Mouse (Mus musculus) small intestine, adult 2 months (tissue): Measurements from ENCODE around the gene Ctsz.

Experiments
- CTCF ChIP-seq: fragments of 200-500 bp; IDR thresholded peaks from 2 replicates; pipeline ENCODE4 v1.5.1; 2012; ENCODE audit warnings: low read depth, mild to moderate bottlenecking, control low read depth, inconsistent platforms, low read length, moderate library complexity, mixed read lengths; ENCODE audit not compliant: insufficient replicate concordance, insufficient read length; ENCODE audit errors: extremely low read depth
- POLR2A ChIP-seq: fragments of 200-500 bp; IDR thresholded peaks from 2 replicates; pipeline ENCODE4 v1.6.1; 2012; ENCODE audit warnings: low read depth, mild to moderate bottlenecking, control low read depth, inconsistent platforms, low read length, moderate library complexity

DNA sequence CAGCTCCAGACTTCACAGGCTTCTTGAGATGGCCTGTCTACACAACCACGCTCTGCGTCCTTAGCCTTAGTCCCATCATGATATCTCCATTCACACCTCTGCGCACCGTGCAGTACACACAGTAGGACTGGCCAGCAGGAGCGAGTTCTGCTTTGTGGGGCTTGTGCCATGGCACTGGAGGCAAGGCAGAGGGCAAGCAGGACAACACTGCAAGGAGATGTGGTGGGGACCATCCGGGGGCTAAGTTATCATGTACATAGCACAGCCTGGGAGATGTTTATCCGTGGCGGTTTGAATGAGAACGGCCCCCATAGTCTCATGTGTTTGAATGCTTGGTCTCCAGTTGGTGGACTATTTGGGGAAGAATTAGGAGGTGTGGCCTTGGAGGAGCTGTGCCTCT is 3.9 kb downstream of the Ctsz start:
- no peak for TF ChIP-seq CTCF
- TF ChIP-seq POLR2A: no peak
